Mouse (Mus musculus) gastrocnemius, postnatal 36 days (tissue): ENCODE measurements at regions not wholly inside any gene's neighbourhood (a gene's known extent, or its start where the extent isn't known, plus 50 kb on each side); places are given as distances from the start of the nearest gene placed in this dataset.
A peak's percentile ranks its signal among the peaks of the same experiment; 100 is the strongest.

Source experiments
- DNase-seq, 2 experiments: peaks; one replicate each; pipeline ENCODE4 v3.0.0; 2022
- intact Hi-C: fragments of 180-260 bp; cut with DNase I; formaldehyde crosslinking; loops from one replicate; pipeline ENCODE4 v1.15.1; 2025

- no peak for DNase-seq
- intact Hi-C loops, result no loop called here
Measured at GRCm38 (mm10) chr2:106318695-106319266, 315.4 kb upstream of the Dnajc24 start.

GRCm38 (mm10) chr2:106346781-106347180 is 343.4 kb upstream of the Dnajc24 start:
- no peak for DNase-seq
- intact Hi-C loops, result no loop called here

GRCm38 (mm10) chr2:106347249-106347648 is 343.9 kb upstream of the Dnajc24 start:
- DNase-seq, result no peak
- intact Hi-C loops, result no loop called here

- intact Hi-C loops, result no loop called here
- no peak for DNase-seq
Measured at GRCm38 (mm10) chr2:106355565-106355964, 337.5 kb upstream of the Mpped2 start.

- DNase-seq, result no peak
- intact Hi-C loops, result no loop called here
Measured at GRCm38 (mm10) chr2:106355984-106356547, 337.0 kb upstream of the Mpped2 start.

GRCm38 (mm10) chr2:106368641-106369040 is 324.4 kb upstream of the Mpped2 start:
- no peak for DNase-seq
- intact Hi-C loops, result no loop called here

GRCm38 (mm10) chr2:106383415-106384285 is 309.4 kb upstream of the Mpped2 start:
- intact Hi-C loops, result no loop called here
- no peak for DNase-seq

GRCm38 (mm10) chr2:106384286-106384595 is 308.8 kb upstream of the Mpped2 start:
- intact Hi-C loops, result no loop called here
- DNase-seq, result no peak

GRCm38 (mm10) chr2:106384842-106385241 is 308.2 kb upstream of the Mpped2 start:
- intact Hi-C loops, result no loop called here
- DNase-seq, result no peak

- DNase-seq, result no peak
- intact Hi-C loops, result no loop called here
Measured at GRCm38 (mm10) chr2:106412158-106412557, 280.9 kb upstream of the Mpped2 start.

GRCm38 (mm10) chr2:106415474-106416019 is 277.5 kb upstream of the Mpped2 start:
- DNase-seq, result no peak
- intact Hi-C loops, result loop anchor here (1.0 kb wide), 1 partner anchor 13 kb away; no protein-coding TSS in a partner anchor

- intact Hi-C loops, result no loop called here
- DNase-seq, result no peak
Measured at GRCm38 (mm10) chr2:106418181-106418580, 274.9 kb upstream of the Mpped2 start.

GRCm38 (mm10) chr2:106424974-106425373 is 268.1 kb upstream of the Mpped2 start:
- intact Hi-C loops, result no loop called here
- no peak for DNase-seq

GRCm38 (mm10) chr2:106425451-106425881 is 267.6 kb upstream of the Mpped2 start:
- no peak for DNase-seq
- intact Hi-C loops, result no loop called here

- intact Hi-C loops, result no loop called here
- DNase-seq, result no peak
Measured at GRCm38 (mm10) chr2:106426010-106426409, 267.1 kb upstream of the Mpped2 start.

- intact Hi-C loops, result no loop called here
- DNase-seq, result no peak
Measured at GRCm38 (mm10) chr2:106427237-106427636, 265.8 kb upstream of the Mpped2 start.

- DNase-seq, result no peak
- intact Hi-C loops, result loop anchor here (1.0 kb wide), 1 partner anchor 13 kb away; no protein-coding TSS in a partner anchor
Measured at GRCm38 (mm10) chr2:106428909-106429308, 264.2 kb upstream of the Mpped2 start.

GRCm38 (mm10) chr2:106431141-106431540 is 261.9 kb upstream of the Mpped2 start:
- DNase-seq, result peak in 1 of 2 experiments; percentile 13
- intact Hi-C loops, result loop anchor here (2.0 kb wide), 1 partner anchor 524 kb away; no protein-coding TSS in a partner anchor

- intact Hi-C loops, result loop anchor here (2.0 kb wide), 1 partner anchor 523 kb away; no protein-coding TSS in a partner anchor
- no peak for DNase-seq
Measured at GRCm38 (mm10) chr2:106431637-106432199, 261.4 kb upstream of the Mpped2 start.

GRCm38 (mm10) chr2:106436136-106436535 is 256.9 kb upstream of the Mpped2 start:
- intact Hi-C loops, result no loop called here
- no peak for DNase-seq
